Mouse (Mus musculus): Measurements from ENCODE around the gene Nos3.

Nos3 gene

GRCm38 (mm10) chr5:24399686-24400085 lies 35.1 kb downstream of the Nos3 start:
- no peak for DNase-seq (ENCODE audit: extremely low spot score)

GRCm38 (mm10) chr5:24400362-24400761 lies 35.8 kb downstream of the Nos3 start:
- DNase-seq (ENCODE audit: extremely low spot score) = no peak

GRCm38 (mm10) chr5:24400911-24401605 lies 36.4 kb downstream of the Nos3 start:
- no peak for DNase-seq (ENCODE audit: extremely low spot score)

GRCm38 (mm10) chr5:24401969-24402368 lies 37.4 kb downstream of the Nos3 start:
- DNase-seq (ENCODE audit: extremely low spot score) = no peak

GRCm38 (mm10) chr5:24404594-24405360 lies 40.2 kb downstream of the Nos3 start:
- DNase-seq (ENCODE audit: extremely low spot score) = no peak

- no peak for DNase-seq (ENCODE audit: extremely low spot score)
Measured at GRCm38 (mm10) chr5:24405389-24405876, 40.8 kb downstream of the Nos3 start.

GRCm38 (mm10) chr5:24408651-24409050 lies 44.0 kb downstream of the Nos3 start:
- no peak for DNase-seq (ENCODE audit: extremely low spot score)

- DNase-seq (ENCODE audit: extremely low spot score) = no peak
Measured at GRCm38 (mm10) chr5:24409466-24409865, 44.9 kb downstream of the Nos3 start.

- DNase-seq (ENCODE audit: extremely low spot score) = no peak
Measured at GRCm38 (mm10) chr5:24412063-24412462, 47.5 kb downstream of the Nos3 start.

- DNase-seq (ENCODE audit: extremely low spot score) = no peak
Measured at GRCm38 (mm10) chr5:24413042-24413693, 48.6 kb downstream of the Nos3 start, which contains the start of gene Asic3. Asic3 (plus strand) TSS chr5:24413392.

- DNase-seq (ENCODE audit: extremely low spot score) = no peak
Measured at GRCm38 (mm10) chr5:24413938-24414337, 49.3 kb downstream of the Nos3 start.

GRCm38 (mm10) chr5:24416222-24416736 lies 51.7 kb downstream of the Nos3 start:
- DNase-seq (ENCODE audit: extremely low spot score) = peak; percentile 68

GRCm38 (mm10) chr5:24417587-24417986 lies 53.0 kb downstream of the Nos3 start:
- no peak for DNase-seq (ENCODE audit: extremely low spot score)

- DNase-seq (ENCODE audit: extremely low spot score) = no peak
Measured at GRCm38 (mm10) chr5:24420381-24420780, 55.8 kb downstream of the Nos3 start.

GRCm38 (mm10) chr5:24423129-24424003 lies 58.8 kb downstream of the Nos3 start, which contains the start of the genes Cdk5 and Slc4a2:
Cdk5 (minus strand) TSS chr5:24423530.
Slc4a2 (plus strand) TSS chr5:24423837.
- DNase-seq (ENCODE audit: extremely low spot score) = peak; percentile 97

GRCm38 (mm10) chr5:24424004-24424781 lies 59.6 kb downstream of the Nos3 start:
- DNase-seq (ENCODE audit: extremely low spot score) = no peak

GRCm38 (mm10) chr5:24424861-24425411 lies 60.3 kb downstream of the Nos3 start:
- peak; percentile 88 for DNase-seq (ENCODE audit: extremely low spot score)

- DNase-seq (ENCODE audit: extremely low spot score) = peak; percentile 70
Measured at GRCm38 (mm10) chr5:24425421-24426036, 60.9 kb downstream of the Nos3 start.

GRCm38 (mm10) chr5:24426037-24426432 lies 61.4 kb downstream of the Nos3 start:
- no peak for DNase-seq (ENCODE audit: extremely low spot score)

Data from embryo, embryonic 9.5 days (tissue).